Mouse (Mus musculus) naive thymus-derived CD4-positive, alpha-beta T cell, adult 2 months (primary cell): ENCODE measurements at regions not wholly inside any gene's neighbourhood (a gene's known extent, or its start where the extent isn't known, plus 50 kb on each side); places are given as distances from the start of the nearest gene placed in this dataset.
"Not testable (repeated sequence)": the region's sequence is repeated elsewhere in the genome, so short reads cannot be mapped to it uniquely, and the experiment has no call there.

Experiments
- DNase-seq: peaks from one replicate; pipeline ENCODE4 v3.0.0-alpha.2; 2011; ENCODE audit warnings: low read depth

- DNase-seq = no peak
Observed at GRCm38 (mm10) chr16:51169294-51169693, 578.3 kb upstream of the Ccdc54 start.

- DNase-seq = no peak
Observed at GRCm38 (mm10) chr16:51160768-51161167, 569.8 kb upstream of the Ccdc54 start.

- DNase-seq = no peak
Observed at GRCm38 (mm10) chr16:51138575-51138974, 547.6 kb upstream of the Ccdc54 start.

- no peak for DNase-seq
Observed at GRCm38 (mm10) chr16:51119835-51120234, 528.9 kb upstream of the Ccdc54 start.

GRCm38 (mm10) chr16:51118365-51118764 is 527.4 kb upstream of the Ccdc54 start:
- DNase-seq = no peak

GRCm38 (mm10) chr16:51117836-51118235 is 526.9 kb upstream of the Ccdc54 start:
- DNase-seq = no peak

- no peak for DNase-seq
Observed at GRCm38 (mm10) chr16:51109864-51110263, 518.9 kb upstream of the Ccdc54 start.

GRCm38 (mm10) chr16:51107421-51107820 is 516.5 kb upstream of the Ccdc54 start:
- DNase-seq = no peak

GRCm38 (mm10) chr16:51086556-51086955 is 495.6 kb upstream of the Ccdc54 start:
- no peak for DNase-seq

GRCm38 (mm10) chr16:51080146-51080545 is 489.2 kb upstream of the Ccdc54 start:
- DNase-seq = no peak

GRCm38 (mm10) chr16:51048650-51049049 is 457.7 kb upstream of the Ccdc54 start:
- no peak for DNase-seq

- no peak for DNase-seq
Observed at GRCm38 (mm10) chr16:51048169-51048568, 457.2 kb upstream of the Ccdc54 start.

GRCm38 (mm10) chr16:51041311-51041710 is 450.4 kb upstream of the Ccdc54 start:
- no peak for DNase-seq

GRCm38 (mm10) chr16:51002876-51003275 is 411.9 kb upstream of the Ccdc54 start:
- no peak for DNase-seq

GRCm38 (mm10) chr16:50964395-50964794 is 373.4 kb upstream of the Ccdc54 start:
- no peak for DNase-seq

- no peak for DNase-seq
Observed at GRCm38 (mm10) chr16:50944091-50944490, 353.1 kb upstream of the Ccdc54 start.

- not testable (repeated sequence) for DNase-seq
Observed at GRCm38 (mm10) chr16:50943581-50943980, 352.6 kb upstream of the Ccdc54 start.

- DNase-seq = no peak
Observed at GRCm38 (mm10) chr16:50942291-50942690, 351.3 kb upstream of the Ccdc54 start.

- no peak for DNase-seq
Observed at GRCm38 (mm10) chr16:50939316-50939715, 348.4 kb upstream of the Ccdc54 start.

GRCm38 (mm10) chr16:50907732-50908131 is 316.8 kb upstream of the Ccdc54 start:
- DNase-seq = no peak

GRCm38 (mm10) chr16:50899151-50899550 is 308.2 kb upstream of the Ccdc54 start:
- no peak for DNase-seq

- no peak for DNase-seq
Observed at GRCm38 (mm10) chr16:50877926-50878325, 287.0 kb upstream of the Ccdc54 start.

- no peak for DNase-seq
Observed at GRCm38 (mm10) chr16:50871318-50871717, 280.4 kb upstream of the Ccdc54 start.

GRCm38 (mm10) chr16:50863565-50863964 is 272.6 kb upstream of the Ccdc54 start:
- DNase-seq = no peak

GRCm38 (mm10) chr16:50859513-50859912 is 268.6 kb upstream of the Ccdc54 start:
- DNase-seq = no peak
